10 mouse cellular contexts compared by ENCODE assay signal in genomic region chr3:98941601-98942000, GRCm38 (mm10). TPM values are rescaled to one million over a fixed set of nuclear protein-coding genes. Genes with fewer than 3 reads are reported as not detected.
DNase-seq lines count a peak whose midpoint lies in the region; ATAC-seq and TF ChIP-seq lines count a peak whose summit lies in the region.
"Had no signal": no experiment of that assay in that cellular context is flagged by ENCODE, and none has a peak within 500 bp of the region (broad histone marks: within the 10 kb centered on the region; RNA-seq: fewer than 3 reads in every experiment).

No protein-coding gene starts in this region.

- TF ChIP-seq CTCF in heart, adult 2 months (IDR thresholded peaks at IDR 0.05) = no peak

- no peak for ATAC-seq in heart, embryonic 11.5 days (replicated peaks; ENCODE audit: insufficient number of reproducible peaks, low FRiP score, low TSS enrichment)
- peak; percentile 18; the same call in 1 of the 2 replicates for ATAC-seq in common myeloid progenitor, adult 5-6 weeks (replicated peaks; ENCODE audit: low read depth, poor library complexity, severe bottlenecking)
- peak; percentile 46 for ATAC-seq in hindbrain, embryonic 12.5 days (ENCODE audit: low FRiP score)
- ATAC-seq in liver, embryonic 16.5 days (ENCODE audit: low read depth) = no peak

- no peaks in the 10 kb centered on the region for H3K36me3 ChIP-seq in heart, embryonic 11.5 days (ENCODE audit: control insufficient read depth, insufficient read depth, low read length)
- no peaks in the 10 kb centered on the region for H3K36me3 ChIP-seq in heart, adult 2 months (ENCODE audit: control insufficient read depth, insufficient read depth, low read length)
- no peaks in the 10 kb centered on the region for H3K36me3 ChIP-seq in hindbrain, embryonic 12.5 days
- H3K36me3 ChIP-seq in liver, embryonic 16.5 days (ENCODE audit: control insufficient read depth, insufficient read depth) = no peaks in the 10 kb centered on the region

- H3K4me2 ChIP-seq in heart, embryonic 11.5 days = peak overlapping the region; percentile 72
- H3K4me2 ChIP-seq in hindbrain, embryonic 12.5 days (replicated peaks) = peak overlapping the region; percentile 68
- H3K4me2 ChIP-seq in liver, embryonic 16.5 days (ENCODE audit: low read depth, low read length) = peak overlapping the region; percentile 26

- no peak for DNase-seq in heart, adult 2 months
- DNase-seq in spleen, adult 12 weeks (ENCODE audit: low spot score) = no peak
- DNase-seq in cerebellum, adult 9-11 months = no peak
- DNase-seq in spleen, postnatal 10 days (ENCODE audit: low spot score in 2 of 2) = no peak
- DNase-seq: lung, postnatal 10 days had no signal

- H3K9me3 ChIP-seq in heart, embryonic 11.5 days (replicated peaks; ENCODE audit: control insufficient read depth, low read length) = no peaks in the 10 kb centered on the region
- no peaks in the 10 kb centered on the region for H3K9me3 ChIP-seq in hindbrain, embryonic 12.5 days (replicated peaks)
- H3K9me3 ChIP-seq in liver, embryonic 16.5 days (replicated peaks; ENCODE audit: control insufficient read depth, low read length) = no peaks in the 10 kb centered on the region

- 0 out of 2 replicates have a peak, but pooled peaks cover 4% of the 10 kb centered on the region for H3K4me1 ChIP-seq in heart, embryonic 11.5 days (ENCODE audit: control insufficient read depth, insufficient read depth, low read length)
- H3K4me1 ChIP-seq in heart, adult 2 months (ENCODE audit: control insufficient read depth, insufficient read depth, low read length) = no peaks in the 10 kb centered on the region
- H3K4me1 ChIP-seq in hindbrain, embryonic 12.5 days = peaks cover 17% of the 10 kb centered on the region
- H3K4me1 ChIP-seq in liver, embryonic 16.5 days (ENCODE audit: control insufficient read depth, low read depth, low read length) = no peaks in the 10 kb centered on the region

- H3K27me3 ChIP-seq in heart, embryonic 11.5 days (ENCODE audit: control insufficient read depth, insufficient read depth, low read length) = no peaks in the 10 kb centered on the region
- H3K27me3 ChIP-seq in heart, adult 2 months (ENCODE audit: control insufficient read depth, insufficient read depth, low read length) = no peaks in the 10 kb centered on the region
- no peaks in the 10 kb centered on the region for H3K27me3 ChIP-seq in hindbrain, embryonic 12.5 days
- no peaks in the 10 kb centered on the region for H3K27me3 ChIP-seq in liver, embryonic 16.5 days (ENCODE audit: control insufficient read depth, insufficient read depth, low read depth, low read length)

- TF ChIP-seq POLR2A in heart, adult 2 months (IDR thresholded peaks at IDR 0.05; ENCODE audit: insufficient read depth, low read depth, low read length) = no peak

- TF ChIP-seq EP300 in heart, adult 2 months (IDR thresholded peaks at IDR 0.05; ENCODE audit: insufficient read depth, low read depth, low read length) = no peak

- 36% methylated on average over 10 of the region's 10 CpGs for WGBS in heart, embryonic 11.5 days (ENCODE audit: insufficient replicate concordance)
- 39% methylated on average over 10 of the region's 10 CpGs for WGBS in heart, adult 2 months
- 28% methylated on average over 10 of the region's 10 CpGs for WGBS in hindbrain, embryonic 12.5 days
- WGBS in liver, embryonic 16.5 days (ENCODE audit: insufficient replicate concordance) = 19% methylated on average over 10 of the region's 10 CpGs

- H3K9ac ChIP-seq in heart, embryonic 11.5 days (ENCODE audit: low read depth, low read length) = no peak overlapping the region
- H3K9ac ChIP-seq in heart, adult 2 months (ENCODE audit: low read depth, low read length) = no peak overlapping the region
- H3K9ac ChIP-seq in hindbrain, embryonic 12.5 days = peak overlapping the region; percentile 41; the same call in 1 of the 2 replicates
- H3K9ac ChIP-seq in liver, embryonic 16.5 days (ENCODE audit: low read depth, low read length) = no peak overlapping the region

- no peaks in the 10 kb centered on the region for H3K79me2 ChIP-seq in heart, adult 2 months (replicated peaks; ENCODE audit: control insufficient read depth, insufficient read depth, low read length)

- intact Hi-C loops in heart, adult 2 months (cut with DNase I) = no loop called here

- peak overlapping the region; percentile 42 for H3K4me3 ChIP-seq in heart, embryonic 11.5 days (ENCODE audit: low read depth, low read length)
- no peak overlapping the region for H3K4me3 ChIP-seq in heart, adult 2 months
- H3K4me3 ChIP-seq in hindbrain, embryonic 12.5 days = peak overlapping the region; percentile 36
- H3K4me3 ChIP-seq in liver, embryonic 16.5 days (ENCODE audit: low read depth, low read length) = peak overlapping the region; percentile 6; the same call in 1 of the 2 replicates

- H3K27ac ChIP-seq in heart, embryonic 11.5 days (ENCODE audit: low read depth, low read length) = no peak overlapping the region
- H3K27ac ChIP-seq in heart, adult 2 months = no peak overlapping the region
- no peak overlapping the region for H3K27ac ChIP-seq in hindbrain, embryonic 12.5 days
- H3K27ac ChIP-seq in liver, embryonic 16.5 days (ENCODE audit: low read length) = no peak overlapping the region

RNA-seq across cellular contexts. Expression of gene Hao2, which starts 48.6 kb away (rescaled TPM):
- 0.07 and 0.24 TPM in 2 replicates for polyA plus RNA-seq in heart, embryonic 11.5 days (2014; fragmentation: Nextera tagmentation; extraction: Ambion mirVana)
- total RNA-seq in heart, adult 2 months (2021) = not detected
- polyA plus RNA-seq in heart, adult 2 months (2012; rRNA removed) = not detected in 2 replicates
- total RNA-seq in common myeloid progenitor, adult 5-6 weeks (2017) = not detected in 2 replicates
- not detected in 2 replicates for polyA plus RNA-seq in hindbrain, embryonic 12.5 days (2016; fragmentation: Nextera tagmentation; extraction: Ambion mirVana)
- polyA plus RNA-seq in liver, embryonic 16.5 days (2015; fragmentation: Nextera tagmentation; extraction: Ambion mirVana) = 19.8 and 24.0 TPM in 2 replicates
- total RNA-seq: granulocyte monocyte progenitor cell, adult 5-6 weeks had no signal

Comparison
In these comparisons a context has a peak if more than half of its experiments do, and no peak if none do; other contexts are left out.
1. ATAC-seq: peak in common myeloid progenitor, adult 5-6 weeks (single experiment) and hindbrain, embryonic 12.5 days (single experiment); none in heart, embryonic 11.5 days (single experiment) and liver, embryonic 16.5 days (single experiment).
2. RNA of gene Hao2, which starts 48.6 kb away (polyA plus RNA-seq): 19.8 to 24.0 TPM in liver, embryonic 16.5 days; 0.07 to 0.24 TPM in heart, embryonic 11.5 days, not detected in hindbrain, embryonic 12.5 days and not detected in heart, adult 2 months; every median in the first group is over 10 times any median in the second.
3. Peak in every context shown above with its lines, with median percentiles within 50 percentile points of each other: H3K4me2 ChIP-seq.